Mouse (Mus musculus): ENCODE measurements around the gene Ctxn2. TPM values are rescaled to one million over a fixed set of nuclear protein-coding genes. Genes with fewer than 3 reads are reported as not detected.

Ctxn2 gene
- polyA plus RNA-seq, 1 experiment from 2014 or later, result 29.0 TPM

- Histone ChIP-seq H3K9ac (replicated peaks) (no peak overlapping the region), H3K4me3 (replicated peaks) (no peak overlapping the region), H3K4me1 (peaks cover 16% of the 10 kb centered on the region), H3K27ac (replicated peaks) (no peak overlapping the region), H3K27me3 (replicated peaks) (no peaks in the 10 kb centered on the region), H3K4me2 (no peak overlapping the region), H3K36me3 (no peaks in the 10 kb centered on the region), H3K9me3 (replicated peaks) (no peaks in the 10 kb centered on the region)
- 39% methylated on average over 4 of the region's 4 CpGs for WGBS
- no peak for ATAC-seq (ENCODE audit: low FRiP score)
These were observed 2.4 kb upstream of the Ctxn2 start for GRCm38 (mm10) chr2:125134113-125134512.

DNA sequence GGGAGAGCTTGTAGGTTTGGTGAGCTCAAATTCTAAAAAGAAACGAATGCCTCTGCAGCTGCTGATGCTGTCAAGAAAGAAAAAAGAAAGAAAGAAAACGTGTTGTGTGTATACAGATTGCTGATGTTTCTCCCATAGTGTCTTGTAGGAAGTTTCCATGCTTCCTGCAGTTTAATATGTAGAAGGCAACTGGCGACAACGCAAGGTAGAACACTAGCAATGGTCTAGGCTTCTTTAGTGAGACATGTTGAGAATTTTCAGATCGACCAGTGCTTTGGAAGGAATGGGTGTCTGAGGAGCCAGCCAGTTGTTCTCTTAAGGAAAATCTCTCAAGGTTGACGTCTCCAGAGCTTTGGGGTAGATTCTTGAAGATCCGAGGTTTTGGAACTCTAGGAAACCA lies 354 bp downstream of the Ctxn2 start:
- H3K9ac ChIP-seq (replicated peaks), result peak overlapping the region; percentile 57
- H3K27me3 ChIP-seq (replicated peaks), result no peaks in the 10 kb centered on the region
- 0 out of 2 replicates have a peak, but pooled peaks have one; percentile 36 for ATAC-seq (ENCODE audit: low FRiP score)
- peak overlapping the region; percentile 89 for H3K27ac ChIP-seq (replicated peaks)
- H3K4me2 ChIP-seq, result peak overlapping the region; percentile 64
- peaks cover 16% of the 10 kb centered on the region for H3K4me1 ChIP-seq
- H3K4me3 ChIP-seq (replicated peaks), result peak overlapping the region; percentile 51
- H3K9me3 ChIP-seq (replicated peaks), result no peaks in the 10 kb centered on the region
- 30% methylated on average over 7 of the region's 7 CpGs for WGBS
- no peaks in the 10 kb centered on the region for H3K36me3 ChIP-seq

DNA sequence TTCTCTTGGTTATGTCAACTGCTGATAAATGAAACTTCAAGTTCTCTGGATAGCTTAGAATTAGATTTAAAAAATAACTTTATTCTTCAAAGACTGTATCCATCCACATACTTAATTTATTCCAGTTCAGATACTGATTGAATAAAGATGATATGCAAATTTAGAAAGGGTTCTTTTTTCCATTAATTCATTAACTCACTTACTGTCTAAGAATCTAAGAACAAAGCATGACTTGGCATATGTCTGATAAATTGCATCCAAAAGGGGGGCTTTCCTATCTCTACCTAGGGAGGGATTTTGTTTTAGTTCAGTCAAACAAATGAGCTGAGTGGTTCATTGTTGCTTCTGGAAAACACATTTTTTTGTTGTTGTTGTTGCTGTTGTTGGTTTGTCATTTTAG lies 5.8 kb downstream of the Ctxn2 start:
- H3K4me1 ChIP-seq, result no peaks in the 10 kb centered on the region
- no peak overlapping the region for H3K4me3 ChIP-seq (replicated peaks)
- ATAC-seq (ENCODE audit: low FRiP score), result no peak
- no peak overlapping the region for H3K9ac ChIP-seq (replicated peaks)
- no peaks in the 10 kb centered on the region for H3K9me3 ChIP-seq (replicated peaks)
- H3K27me3 ChIP-seq (replicated peaks), result no peaks in the 10 kb centered on the region
- no peaks in the 10 kb centered on the region for H3K36me3 ChIP-seq
- no peak overlapping the region for H3K4me2 ChIP-seq
- no peak overlapping the region for H3K27ac ChIP-seq (replicated peaks)

DNA sequence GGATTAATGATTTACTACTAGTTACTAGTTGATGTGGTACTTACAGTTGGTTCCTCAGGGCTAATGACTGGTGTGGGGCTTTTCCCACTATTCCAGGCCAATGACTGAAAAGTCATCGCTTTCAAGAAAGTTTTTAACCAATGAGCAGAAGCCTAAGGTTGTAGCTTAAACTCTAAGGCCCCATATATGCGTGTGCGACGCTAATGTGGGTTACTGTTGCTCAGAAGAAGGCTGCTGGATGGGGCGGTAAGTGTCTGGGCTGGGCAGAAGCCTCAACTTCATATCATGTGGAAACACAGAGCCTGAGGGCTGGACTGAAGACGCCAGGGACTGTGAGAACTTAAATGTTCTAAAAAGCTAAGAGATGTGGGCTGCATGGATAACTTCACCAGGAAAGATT lies 15.9 kb downstream of the Ctxn2 start, which contains the start of gene Slc12a1:
Gene Slc12a1, plus strand, starts transcription at position 118 of the 400 bp plus-strand sequence.
- 90% methylated on average over 6 of the region's 6 CpGs for WGBS
- Histone ChIP-seq H3K27ac (replicated peaks) (no peak within 1 kb of the TSS), H3K27me3 (replicated peaks) (no peaks in the 10 kb centered on the region), H3K36me3 (no peaks in the 10 kb centered on the region), H3K4me3 (replicated peaks) (no peak within 1 kb of the TSS), H3K9ac (replicated peaks) (no peak within 1 kb of the TSS), H3K9me3 (replicated peaks) (no peaks in the 10 kb centered on the region), H3K4me1 (no peaks in the 10 kb centered on the region), H3K4me2 (no peak within 1 kb of the TSS)
- ATAC-seq (ENCODE audit: low FRiP score), result no peak

GRCm38 (mm10) chr2:125154294-125154693 lies 17.8 kb downstream of the Ctxn2 start:
- Histone ChIP-seq H3K4me1 (no peaks in the 10 kb centered on the region), H3K36me3 (no peaks in the 10 kb centered on the region), H3K27ac (replicated peaks) (no peak overlapping the region), H3K4me3 (replicated peaks) (no peak overlapping the region), H3K9me3 (replicated peaks) (no peaks in the 10 kb centered on the region), H3K27me3 (replicated peaks) (no peaks in the 10 kb centered on the region), H3K9ac (replicated peaks) (no peak overlapping the region), H3K4me2 (no peak overlapping the region)
- ATAC-seq (ENCODE audit: low FRiP score), result no peak
- WGBS, result 82% methylated on average over 9 of the region's 9 CpGs

DNA sequence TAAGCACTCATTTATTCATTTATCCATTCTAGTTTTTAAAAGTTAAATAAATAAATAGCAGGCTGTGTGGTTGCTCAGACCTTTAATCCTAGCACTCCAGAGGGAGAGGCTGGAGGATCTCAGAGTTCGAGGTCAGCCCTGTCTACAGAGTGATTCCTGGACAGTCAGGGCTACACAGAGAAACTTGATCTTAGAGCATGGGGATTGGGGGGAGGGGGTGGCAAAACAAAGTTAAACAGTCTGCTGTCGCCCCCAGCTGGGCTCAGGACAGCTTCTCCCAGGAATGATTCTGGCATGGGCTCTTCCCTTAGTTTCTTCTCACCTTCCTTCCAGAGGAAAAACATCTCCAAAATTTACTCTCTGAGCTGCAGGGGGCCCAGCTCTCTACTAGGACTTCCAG lies 19.0 kb downstream of the Ctxn2 start:
- WGBS, result 41% methylated on average over 2 of the region's 2 CpGs
- Histone ChIP-seq H3K4me3 (replicated peaks) (no peak overlapping the region), H3K27ac (replicated peaks) (no peak overlapping the region), H3K9ac (replicated peaks) (no peak overlapping the region), H3K4me2 (no peak overlapping the region), H3K27me3 (replicated peaks) (no peaks in the 10 kb centered on the region), H3K36me3 (no peaks in the 10 kb centered on the region), H3K9me3 (replicated peaks) (no peaks in the 10 kb centered on the region), H3K4me1 (no peaks in the 10 kb centered on the region)
- no peak for ATAC-seq (ENCODE audit: low FRiP score)

DNA sequence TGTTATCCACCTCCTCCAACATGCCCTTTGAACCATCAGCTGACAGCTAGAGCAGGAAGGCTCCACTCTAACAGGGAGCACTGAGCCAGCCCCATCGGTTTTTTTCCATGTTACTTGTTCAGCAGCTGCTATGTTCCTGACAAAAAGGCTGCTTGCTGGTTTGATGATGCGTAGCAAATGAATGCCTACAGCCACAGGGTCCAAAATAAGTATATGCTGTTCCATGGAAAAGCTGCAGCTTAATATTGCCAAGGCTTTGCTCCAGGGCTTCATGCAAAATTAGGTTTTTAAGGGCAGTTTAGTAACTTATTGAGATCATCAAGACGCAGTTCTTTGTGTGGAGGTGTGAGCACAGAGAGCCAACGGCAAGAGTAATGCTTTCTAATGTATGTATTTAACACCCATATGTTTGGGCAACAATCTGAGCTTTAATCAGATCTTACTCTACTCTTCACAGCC lies 25.5 kb downstream of the Ctxn2 start:
- no peak overlapping the region for H3K9ac ChIP-seq (replicated peaks)
- no peaks in the 10 kb centered on the region for H3K27me3 ChIP-seq (replicated peaks)
- no peak overlapping the region for H3K4me3 ChIP-seq (replicated peaks)
- H3K36me3 ChIP-seq, result no peaks in the 10 kb centered on the region
- peaks cover 4% of the 10 kb centered on the region; the same call in 1 of the 2 replicates for H3K4me1 ChIP-seq
- ATAC-seq (ENCODE audit: low FRiP score), result peak; percentile 53; the same call in 1 of the 2 replicates
- H3K27ac ChIP-seq (replicated peaks), result peak overlapping the region; percentile 15; the same call in 1 of the 2 replicates
- WGBS, result 24% methylated on average over 4 of the region's 4 CpGs
- H3K9me3 ChIP-seq (replicated peaks), result no peaks in the 10 kb centered on the region
- no peak overlapping the region for H3K4me2 ChIP-seq

DNA sequence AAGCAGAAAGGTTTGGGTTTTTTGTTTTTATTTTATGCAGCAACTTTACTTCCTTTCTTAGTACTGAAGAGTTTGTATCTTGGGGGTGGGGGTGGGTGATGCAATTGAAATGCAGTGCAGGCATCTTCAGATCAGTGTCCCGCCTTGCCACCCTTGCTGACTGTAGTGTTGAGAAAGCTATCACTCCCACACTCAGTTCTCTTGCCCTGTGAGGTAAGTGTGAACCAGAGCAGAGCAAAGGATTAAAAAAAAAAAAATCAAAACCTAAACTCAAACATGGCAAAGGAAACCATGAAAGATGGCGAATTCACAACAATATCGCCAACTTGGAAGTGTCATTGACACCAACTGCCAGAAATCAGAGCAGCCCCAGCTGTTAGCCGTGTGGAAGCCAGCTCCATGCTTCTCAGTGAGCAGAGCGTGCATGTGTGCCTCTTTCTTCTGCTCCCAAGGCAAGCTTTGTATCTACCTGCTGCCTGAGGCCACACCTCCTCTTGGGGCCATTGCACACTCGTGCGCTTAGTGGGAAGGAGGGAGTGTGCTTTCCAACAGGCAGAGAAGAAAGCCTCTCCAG lies 41.8 kb downstream of the Ctxn2 start:
- Histone ChIP-seq H3K4me2 (no peak overlapping the region), H3K27me3 (replicated peaks) (no peaks in the 10 kb centered on the region), H3K4me1 (no peaks in the 10 kb centered on the region), H3K36me3 (no peaks in the 10 kb centered on the region), H3K9ac (replicated peaks) (no peak overlapping the region), H3K4me3 (replicated peaks) (no peak overlapping the region), H3K9me3 (replicated peaks) (no peaks in the 10 kb centered on the region), H3K27ac (replicated peaks) (no peak overlapping the region)
- 89% methylated on average over 7 of the region's 7 CpGs for WGBS
- no peak for ATAC-seq (ENCODE audit: low FRiP score)

DNA sequence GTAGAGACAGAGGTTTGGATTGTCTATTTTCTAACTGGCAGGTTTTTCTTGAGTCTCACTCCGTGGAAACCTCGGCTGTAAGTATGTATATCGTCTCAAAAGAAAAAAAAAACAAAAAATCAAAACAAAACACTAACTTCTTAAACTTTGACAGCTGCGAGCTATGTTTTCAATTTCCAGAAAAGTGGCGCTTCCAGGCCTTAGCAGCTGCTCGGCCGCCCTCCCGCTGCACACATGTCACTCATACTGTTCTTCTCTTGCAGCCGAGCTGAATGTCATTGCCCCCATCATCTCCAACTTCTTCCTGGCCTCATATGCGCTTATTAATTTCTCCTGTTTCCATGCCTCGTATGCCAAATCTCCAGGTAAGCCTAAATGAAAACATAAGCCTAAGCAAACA lies 51.4 kb downstream of the Ctxn2 start:
- Histone ChIP-seq H3K36me3 (no peaks in the 10 kb centered on the region), H3K4me2 (no peak overlapping the region), H3K27ac (replicated peaks) (no peak overlapping the region), H3K27me3 (replicated peaks) (no peaks in the 10 kb centered on the region), H3K9me3 (replicated peaks) (no peaks in the 10 kb centered on the region), H3K4me3 (replicated peaks) (no peak overlapping the region), H3K4me1 (no peaks in the 10 kb centered on the region), H3K9ac (replicated peaks) (no peak overlapping the region)
- no peak for ATAC-seq (ENCODE audit: low FRiP score)
- 87% methylated on average over 11 of the region's 11 CpGs for WGBS

DNA sequence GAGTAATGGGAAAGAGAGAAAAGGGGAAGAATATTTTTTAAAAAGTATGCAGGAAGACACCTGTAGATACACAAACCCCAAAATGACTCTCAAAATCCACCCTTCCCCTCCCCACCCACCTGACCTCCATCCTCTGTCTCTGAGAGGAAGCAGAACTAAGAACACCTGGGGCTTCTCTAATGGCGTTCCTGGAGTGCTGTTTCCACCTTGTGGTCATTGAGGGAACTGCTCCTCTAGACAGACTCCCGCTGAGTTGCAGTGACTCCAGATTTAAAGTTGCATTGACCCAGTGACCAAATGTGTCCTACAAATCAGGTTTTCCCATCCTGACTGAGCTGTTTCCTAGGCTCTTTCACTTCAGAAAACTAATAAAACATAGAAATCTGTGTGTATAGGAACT lies 52.7 kb downstream of the Ctxn2 start:
- H3K4me1 ChIP-seq, result no peaks in the 10 kb centered on the region
- no peaks in the 10 kb centered on the region for H3K36me3 ChIP-seq
- no peaks in the 10 kb centered on the region for H3K9me3 ChIP-seq (replicated peaks)
- no peak overlapping the region for H3K9ac ChIP-seq (replicated peaks)
- WGBS, result 5% methylated on average over 2 of the region's 2 CpGs
- H3K4me3 ChIP-seq (replicated peaks), result no peak overlapping the region
- no peak for ATAC-seq (ENCODE audit: low FRiP score)
- no peak overlapping the region for H3K27ac ChIP-seq (replicated peaks)
- no peak overlapping the region for H3K4me2 ChIP-seq
- H3K27me3 ChIP-seq (replicated peaks), result no peaks in the 10 kb centered on the region

DNA sequence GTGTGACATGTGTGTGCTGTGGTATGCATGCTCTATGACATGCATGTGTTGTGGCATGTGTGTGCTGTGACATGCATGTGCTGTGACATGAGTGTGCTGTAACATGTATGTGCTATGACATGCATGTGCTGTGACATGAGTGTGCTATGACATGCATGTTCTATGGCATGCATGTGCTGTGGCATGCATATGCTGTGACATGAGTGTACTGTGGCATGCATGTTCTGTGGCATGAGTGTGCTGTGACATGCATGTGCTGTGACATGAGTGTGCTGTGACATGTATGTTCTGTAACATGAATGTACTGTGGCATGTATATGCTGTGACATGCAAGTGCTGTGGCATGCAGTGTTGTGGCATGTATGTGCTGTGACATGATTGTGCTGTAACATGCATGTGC lies 56.4 kb downstream of the Ctxn2 start:
- no peak overlapping the region for H3K4me3 ChIP-seq (replicated peaks)
- no peak overlapping the region for H3K4me2 ChIP-seq
- no peak for ATAC-seq (ENCODE audit: low FRiP score)
- no peak overlapping the region for H3K9ac ChIP-seq (replicated peaks)
- no peaks in the 10 kb centered on the region for H3K27me3 ChIP-seq (replicated peaks)
- no peaks in the 10 kb centered on the region for H3K4me1 ChIP-seq
- H3K27ac ChIP-seq (replicated peaks), result no peak overlapping the region
- H3K9me3 ChIP-seq (replicated peaks), result no peaks in the 10 kb centered on the region
- H3K36me3 ChIP-seq, result no peaks in the 10 kb centered on the region

DNA sequence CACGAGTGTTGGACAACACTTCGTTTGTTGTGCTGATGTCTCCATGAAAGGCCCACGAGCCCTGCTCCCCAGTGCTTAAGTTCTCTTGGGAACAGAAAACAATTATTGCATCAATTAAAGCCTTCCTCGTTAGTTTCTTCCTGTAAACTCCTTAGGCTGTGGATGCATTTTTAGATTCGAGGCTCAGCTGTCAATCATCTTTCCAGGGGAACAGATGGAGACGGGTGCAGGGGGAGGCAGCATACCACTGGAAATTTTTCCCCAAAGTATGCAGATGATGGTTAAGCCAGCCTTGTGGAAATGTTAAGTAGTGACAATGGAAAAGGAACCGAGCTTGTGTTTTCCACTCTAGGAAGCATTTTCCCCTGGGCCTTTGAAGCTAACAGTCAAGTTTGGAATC lies 60.3 kb downstream of the Ctxn2 start:
- H3K27me3 ChIP-seq (replicated peaks), result no peaks in the 10 kb centered on the region
- H3K4me1 ChIP-seq, result no peaks in the 10 kb centered on the region
- no peak for ATAC-seq (ENCODE audit: low FRiP score)
- no peak overlapping the region for H3K27ac ChIP-seq (replicated peaks)
- H3K4me2 ChIP-seq, result no peak overlapping the region
- no peak overlapping the region for H3K4me3 ChIP-seq (replicated peaks)
- H3K9me3 ChIP-seq (replicated peaks), result no peaks in the 10 kb centered on the region
- 58% methylated on average over 7 of the region's 7 CpGs for WGBS
- H3K9ac ChIP-seq (replicated peaks), result no peak overlapping the region
- no peaks in the 10 kb centered on the region for H3K36me3 ChIP-seq
